Mouse (Mus musculus) testis, adult 2 months (tissue): ENCODE results near the gene Aldh1l1. TPM values are rescaled to one million over a fixed set of nuclear protein-coding genes. Genes with fewer than 3 reads are reported as not detected.
A peak's percentile ranks its signal among the peaks of the same experiment; 100 is the strongest.

Source experiments
- H3K27ac ChIP-seq: fragments of 200-500 bp; 2 replicates; pipeline ENCODE4 v1.5.1; 2012; ENCODE audit warnings: low read depth, low read length; ENCODE audit not compliant: control insufficient read depth, insufficient read depth
- H3K27me3 ChIP-seq: fragments of 200-500 bp; 2 replicates; pipeline ENCODE4 v1.6.1; 2012; ENCODE audit warnings: mild to moderate bottlenecking, low read length, moderate library complexity; ENCODE audit not compliant: control insufficient read depth, insufficient read depth
- H3K36me3 ChIP-seq: fragments of 200-500 bp; 2 replicates; pipeline ENCODE4 v1.6.1; 2012; ENCODE audit warnings: mild to moderate bottlenecking, low read length; ENCODE audit not compliant: control insufficient read depth, insufficient read depth
- H3K4me1 ChIP-seq: fragments of 200-500 bp; 2 replicates; pipeline ENCODE4 v1.6.1; 2012; ENCODE audit warnings: low read length; ENCODE audit not compliant: control insufficient read depth, insufficient read depth
- H3K4me3 ChIP-seq: fragments of 200-500 bp; 2 replicates; pipeline ENCODE4 v1.5.1; 2012; ENCODE audit warnings: low read depth, mild to moderate bottlenecking, low read length, moderate library complexity, mixed read lengths; ENCODE audit not compliant: control insufficient read depth
- CTCF ChIP-seq: fragments of 200-500 bp; IDR thresholded peaks from 2 replicates; pipeline ENCODE4 v1.5.1; 2012; ENCODE audit warnings: low read depth, mild to moderate bottlenecking, inconsistent platforms, low read length, moderate library complexity; ENCODE audit not compliant: control insufficient read depth, insufficient read depth, insufficient replicate concordance
- POLR2A ChIP-seq: fragments of 200-500 bp; IDR thresholded peaks from 2 replicates; pipeline ENCODE4 v1.6.1; 2012; ENCODE audit warnings: low read depth, mild to moderate bottlenecking, inconsistent platforms, low read length, moderate library complexity; ENCODE audit not compliant: control insufficient read depth
- polyA plus RNA-seq: library from polyadenylated mRNA; depleted of rRNA; stranded (reverse); fragments of >200 nt; gene quantifications from 2 replicates; pipeline ENCODE4 v1.2.3, GENCODE M21; 2012

Gene Aldh1l1
- polyA plus RNA-seq, 1 experiment: 9.6 TPM

DNA sequence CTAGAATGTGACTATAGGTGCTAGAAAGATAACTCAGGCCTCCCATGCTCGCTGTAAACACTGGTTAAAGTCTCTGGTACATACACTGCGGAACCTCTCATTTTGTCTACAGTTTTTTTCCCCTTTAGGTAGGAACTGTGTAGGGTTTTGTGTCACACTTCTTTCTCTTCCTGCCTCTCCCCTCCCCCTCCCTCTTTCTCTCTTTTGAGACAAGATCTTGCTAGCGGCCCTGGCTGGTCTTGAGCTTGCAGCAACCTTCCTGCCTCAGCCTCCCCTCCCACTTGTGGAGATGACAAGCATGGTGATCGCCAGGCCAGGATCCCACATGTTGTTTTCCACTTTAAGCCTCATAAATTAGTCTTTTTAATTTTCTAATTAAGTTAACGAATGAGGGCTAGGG lies 32.5 kb upstream of the Aldh1l1 start:
- H3K4me1 ChIP-seq: no peaks in the 10 kb centered on the region
- H3K4me3 ChIP-seq: no peak overlapping the region
- no peak for TF ChIP-seq CTCF
- no peak for TF ChIP-seq POLR2A
- no peaks in the 10 kb centered on the region for H3K36me3 ChIP-seq
- no peak overlapping the region for H3K27ac ChIP-seq
- H3K27me3 ChIP-seq: no peaks in the 10 kb centered on the region

DNA sequence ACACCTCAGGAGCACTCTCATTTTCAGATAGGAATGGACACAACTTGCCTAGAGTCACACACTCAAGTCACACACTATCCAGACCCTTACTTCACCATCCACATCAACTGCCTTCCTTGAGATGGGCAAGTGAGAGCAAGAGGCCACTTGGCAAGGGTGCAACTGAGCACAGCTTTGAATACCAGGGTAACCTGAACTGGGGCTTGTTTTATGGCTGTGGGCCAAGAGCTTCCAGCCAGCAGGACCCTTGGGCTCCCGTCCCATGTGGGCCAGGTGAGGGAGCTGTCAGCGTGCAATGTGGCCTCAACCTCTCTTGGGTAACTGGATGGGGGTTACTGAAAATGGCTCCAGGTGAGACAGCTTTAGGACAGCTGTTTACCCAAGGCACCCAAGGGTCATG lies 28.8 kb upstream of the Aldh1l1 start:
- TF ChIP-seq POLR2A (no peak), CTCF (no peak)
- Histone ChIP-seq H3K27me3 (no peaks in the 10 kb centered on the region), H3K27ac (no peak overlapping the region), H3K36me3 (no peaks in the 10 kb centered on the region), H3K4me1 (peaks cover 7% of the 10 kb centered on the region), H3K4me3 (no peak overlapping the region)

DNA sequence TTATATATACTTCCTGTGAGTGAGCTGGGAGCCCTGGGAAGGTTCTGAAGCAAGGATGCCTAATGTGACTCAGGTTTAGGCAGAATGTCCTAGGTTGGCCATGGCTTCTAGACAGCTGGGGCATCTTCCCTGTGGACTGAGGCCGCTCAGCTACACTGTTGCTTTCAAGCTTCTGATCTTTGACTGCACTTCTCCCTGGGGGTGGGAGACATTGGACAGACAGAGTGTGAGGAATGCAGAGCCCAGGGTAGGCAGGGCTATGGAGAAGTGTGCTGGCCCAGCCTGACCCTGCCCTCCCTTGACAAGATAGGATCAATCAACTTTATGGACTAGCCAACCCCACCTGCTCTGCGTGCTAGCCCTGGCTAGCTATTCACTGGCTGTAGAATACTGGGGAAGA lies 25.0 kb upstream of the Aldh1l1 start:
- no peak overlapping the region for H3K4me3 ChIP-seq

DNA sequence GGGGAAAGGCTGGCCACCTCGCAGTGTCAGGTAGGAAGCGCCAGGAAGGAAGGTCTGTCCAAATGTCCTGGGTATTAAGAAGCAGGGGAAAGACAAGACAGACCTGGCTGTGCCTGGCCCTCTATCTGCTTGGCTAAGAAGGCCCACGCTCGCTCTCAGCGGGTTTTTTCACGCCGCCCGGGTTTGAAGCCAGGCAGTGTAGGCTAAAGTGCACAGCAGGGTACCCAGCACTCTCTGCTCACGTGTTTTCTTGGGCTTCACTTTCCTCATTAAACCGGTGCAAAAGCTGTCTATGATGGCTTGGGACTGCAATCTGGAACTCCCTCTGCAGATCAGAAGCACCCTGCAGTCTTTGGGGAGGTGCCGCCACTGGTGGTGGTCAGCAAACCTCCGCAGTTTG lies 24.5 kb upstream of the Aldh1l1 start:
- Histone ChIP-seq H3K4me1 (peaks cover 24% of the 10 kb centered on the region), H3K36me3 (no peaks in the 10 kb centered on the region), H3K27me3 (no peaks in the 10 kb centered on the region), H3K27ac (no peak overlapping the region), H3K4me3 (peak overlapping the region; percentile 83)
- no peak for TF ChIP-seq POLR2A
- TF ChIP-seq CTCF: no peak

More for the DNA sequence above, 25.0 kb upstream of the Aldh1l1 start:
- Histone ChIP-seq H3K27me3 (no peaks in the 10 kb centered on the region), H3K36me3 (no peaks in the 10 kb centered on the region), H3K27ac (no peak overlapping the region), H3K4me1 (peaks cover 24% of the 10 kb centered on the region)
- TF ChIP-seq CTCF: no peak
- TF ChIP-seq POLR2A: no peak

DNA sequence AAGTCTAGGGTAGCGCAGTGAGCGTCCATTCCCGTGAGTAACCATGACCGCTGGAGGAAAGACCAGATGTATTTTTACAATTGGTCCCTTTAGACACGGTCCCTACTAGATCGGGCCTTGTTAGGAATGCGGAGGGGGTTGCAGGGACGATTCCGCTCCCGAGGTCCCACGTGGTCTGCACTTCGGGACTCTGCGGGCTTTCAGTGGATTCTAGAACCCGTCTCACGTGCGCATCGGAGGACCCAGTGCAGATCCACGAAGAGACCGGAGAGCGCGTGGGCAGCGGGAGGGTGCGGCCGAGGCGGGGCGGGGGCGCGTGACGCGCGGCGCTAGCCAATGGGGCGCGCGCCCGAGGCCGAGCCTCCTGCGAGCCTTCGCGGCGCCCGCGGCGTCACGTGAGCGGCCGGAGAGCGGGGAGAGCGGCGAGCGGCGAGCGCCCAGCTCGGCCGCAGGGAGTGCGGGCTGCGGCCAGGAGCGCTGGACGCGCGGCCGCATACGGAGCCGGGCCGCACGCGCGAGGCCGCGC lies 24.0 kb upstream of the Aldh1l1 start, which contains the start of gene Klf15:
Klf15 (plus strand) TSS at position 396 of the 526 bp plus-strand sequence.
- peak within 1 kb of the TSS; percentile 83 for H3K4me3 ChIP-seq
- no peaks in the 10 kb centered on the region for H3K36me3 ChIP-seq
- no peak for TF ChIP-seq CTCF
- peak; percentile 48; the same call in 1 of the 2 replicates for TF ChIP-seq POLR2A
- no peaks in the 10 kb centered on the region for H3K27me3 ChIP-seq
- H3K27ac ChIP-seq: peak within 1 kb of the TSS; percentile 80
- H3K4me1 ChIP-seq: peaks cover 24% of the 10 kb centered on the region

DNA sequence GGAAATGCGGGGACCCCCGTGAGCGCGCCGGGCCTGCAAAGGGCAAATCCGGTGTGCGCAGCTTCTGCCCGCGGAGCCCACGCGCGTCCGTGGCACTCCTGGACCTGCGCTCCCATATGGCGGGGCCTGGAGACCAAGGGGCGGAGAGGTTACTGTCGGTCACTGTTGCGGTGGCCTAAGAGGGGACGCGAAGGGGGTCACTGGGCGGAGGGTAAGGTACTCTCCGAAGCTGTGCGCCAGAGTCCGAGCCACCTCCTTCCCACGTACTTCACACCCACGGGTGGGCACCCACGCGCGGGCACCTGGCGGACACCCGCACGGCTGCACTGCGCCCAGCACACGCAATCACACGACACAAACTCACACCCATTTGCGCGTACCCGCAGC lies 23.4 kb upstream of the Aldh1l1 start:
- Histone ChIP-seq H3K36me3 (no peaks in the 10 kb centered on the region), H3K27ac (peak overlapping the region; percentile 80), H3K4me3 (peak overlapping the region; percentile 83), H3K27me3 (no peaks in the 10 kb centered on the region), H3K4me1 (peaks cover 24% of the 10 kb centered on the region)
- TF ChIP-seq CTCF: no peak
- no peak for TF ChIP-seq POLR2A

DNA sequence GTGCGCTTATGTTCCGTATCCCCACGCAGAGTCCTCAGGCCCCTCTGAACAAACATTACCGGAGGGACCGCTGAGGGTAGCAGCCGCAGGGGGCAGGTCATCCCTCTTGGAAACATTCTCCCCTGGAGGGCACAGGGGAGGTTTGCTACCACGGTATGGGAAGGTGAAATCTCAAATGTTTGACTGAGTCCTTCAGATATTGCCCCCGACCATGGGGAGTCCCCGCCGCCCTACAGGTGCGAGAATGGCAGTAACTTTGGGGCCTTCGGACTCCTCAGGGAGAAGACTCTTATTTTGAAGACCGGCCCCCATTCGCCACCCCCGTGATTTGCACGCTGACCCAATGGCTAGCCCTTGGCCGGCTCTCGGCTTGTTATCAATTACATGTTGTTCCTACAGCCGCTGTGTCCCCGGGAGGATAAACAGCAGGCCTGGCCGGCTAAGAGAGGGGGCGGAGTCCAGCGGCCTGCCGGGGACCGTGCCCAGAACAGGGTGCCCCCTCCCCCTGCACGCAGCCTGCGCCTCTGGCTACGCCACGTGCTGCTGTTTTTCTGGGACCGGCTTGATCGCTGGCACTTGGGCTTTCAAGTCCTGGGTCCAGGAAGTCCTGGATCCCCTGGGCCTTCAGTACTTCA lies 22.9 kb upstream of the Aldh1l1 start:
- peaks cover 24% of the 10 kb centered on the region for H3K4me1 ChIP-seq
- no peak for TF ChIP-seq POLR2A
- no peak for TF ChIP-seq CTCF
- peak overlapping the region; percentile 83 for H3K4me3 ChIP-seq
- no peaks in the 10 kb centered on the region for H3K27me3 ChIP-seq
- peak overlapping the region; percentile 80 for H3K27ac ChIP-seq
- no peaks in the 10 kb centered on the region for H3K36me3 ChIP-seq

DNA sequence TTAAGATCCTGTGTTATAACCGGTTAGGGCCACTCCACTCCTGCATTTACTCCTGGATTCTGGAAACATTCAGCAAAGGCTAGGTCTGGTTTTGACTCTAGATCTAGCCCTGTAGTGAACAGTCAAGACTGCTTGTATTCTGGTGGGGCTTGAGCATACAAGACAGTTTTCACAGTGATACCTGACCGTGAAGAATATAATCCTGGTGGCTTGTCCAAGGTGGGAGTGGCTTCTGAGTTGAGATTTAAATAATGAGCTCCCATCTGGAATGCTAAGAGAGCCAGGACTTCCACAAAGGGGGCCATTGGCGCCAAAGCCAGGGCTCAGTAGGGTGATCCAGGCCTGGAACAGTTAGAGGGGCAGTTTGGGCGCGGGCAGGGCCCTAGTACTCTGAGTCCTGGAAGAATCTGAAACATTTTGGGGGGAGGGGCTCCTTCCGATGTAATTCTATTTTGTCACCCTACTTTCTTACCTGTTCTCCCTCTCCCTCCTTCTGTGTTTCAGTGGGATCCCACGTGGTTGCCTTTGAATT lies 22.3 kb upstream of the Aldh1l1 start:
- Histone ChIP-seq H3K4me1 (peaks cover 24% of the 10 kb centered on the region), H3K27ac (peak overlapping the region; percentile 65), H3K36me3 (no peaks in the 10 kb centered on the region), H3K4me3 (peak overlapping the region; percentile 39), H3K27me3 (no peaks in the 10 kb centered on the region)
- no peak for TF ChIP-seq POLR2A
- no peak for TF ChIP-seq CTCF
